Mouse (Mus musculus) heart, postnatal 0 days (tissue): ENCODE measurements at regions not wholly inside any gene's neighbourhood (a gene's known extent, or its start where the extent isn't known, plus 50 kb on each side); places are given as distances from the start of the nearest gene placed in this dataset.

Experiments used
- CTCF ChIP-seq: IDR thresholded peaks from 2 replicates; pipeline ENCODE4 v1.5.1; 2016; ENCODE audit warnings: antibody characterized with exemption, control low read depth, low read depth
- EP300 ChIP-seq: IDR thresholded peaks from 2 replicates; pipeline ENCODE4 v1.6.1; 2016; ENCODE audit warnings: antibody characterized with exemption, low read depth

- TF ChIP-seq EP300 (no peak), CTCF (no peak)
Observed at GRCm38 (mm10) chr13:82274733-82275132, 491.9 kb downstream of the Cetn3 start.
